Mouse (Mus musculus) liver, adult 2 months (tissue): ENCODE measurements around the gene Cox15. TPM values are rescaled to one million over a fixed set of nuclear protein-coding genes. Genes with fewer than 3 reads are reported as not detected.

Experiments used
- DNase-seq: peaks from one replicate; pipeline ENCODE4 v3.0.0-alpha.2; 2011; ENCODE audit warnings: low read depth, low spot score; ENCODE audit errors: extremely low read depth
- H3K27ac ChIP-seq: fragments of 200-500 bp; replicated peaks from 2 replicates; pipeline ENCODE4 v1.5.1; 2012; ENCODE audit warnings: low read depth, mild to moderate bottlenecking, control low read depth, inconsistent platforms, low read length; ENCODE audit not compliant: insufficient read depth
- H3K27me3 ChIP-seq: fragments of 200-500 bp; 2 replicates; pipeline ENCODE4 v1.6.1; 2012; ENCODE audit warnings: mild to moderate bottlenecking, moderate library complexity, low read length, inconsistent platforms; ENCODE audit not compliant: control insufficient read depth, insufficient read depth
- H3K36me3 ChIP-seq: fragments of 200-500 bp; 2 replicates; pipeline ENCODE4 v1.6.1; 2012; ENCODE audit warnings: low read length, inconsistent platforms; ENCODE audit not compliant: control insufficient read depth, insufficient read depth
- H3K4me1 ChIP-seq: fragments of 200-500 bp; 2 replicates; pipeline ENCODE4 v1.6.1; 2011; ENCODE audit warnings: low read length; ENCODE audit not compliant: control insufficient read depth, insufficient read depth
- H3K4me3 ChIP-seq: fragments of 200-500 bp; 2 replicates; pipeline ENCODE4 v1.5.1; 2011; ENCODE audit warnings: low read depth, mild to moderate bottlenecking, control low read depth, low read length, moderate library complexity; ENCODE audit not compliant: insufficient read depth
- H3K79me2 ChIP-seq: fragments of 200-500 bp; 2 replicates; pipeline ENCODE4 v1.6.1; 2012; ENCODE audit warnings: inconsistent platforms, mild to moderate bottlenecking, low read length, moderate library complexity; ENCODE audit not compliant: control insufficient read depth, insufficient read depth
- H3K9ac ChIP-seq: fragments of 200-500 bp; 2 replicates; pipeline ENCODE4 v1.6.1; 2012; ENCODE audit warnings: low read depth, mild to moderate bottlenecking, control low read depth, inconsistent platforms, low read length
- CTCF ChIP-seq: fragments of 200-500 bp; IDR thresholded peaks from 2 replicates; pipeline ENCODE4 v1.5.1; 2011; ENCODE audit warnings: low read depth, low read length, control low read depth
- POLR2A ChIP-seq: fragments of 200-500 bp; IDR thresholded peaks from 2 replicates; pipeline ENCODE4 v1.6.1; 2011; ENCODE audit warnings: low read length, control low read depth; ENCODE audit not compliant: insufficient read depth; ENCODE audit errors: extremely low read depth
- WGBS: fragments of 180-500 bp; shearing (Covaris S2); methylation state at CpG from one replicate; pipeline ENCODE4 v1.1.7; 2018; 5-methylcytosine and 5-hydroxymethylcytosine counted together
- polyA plus RNA-seq: library from polyadenylated mRNA; depleted of rRNA; stranded (reverse); fragments of >200 nt; gene quantifications from 2 replicates; pipeline ENCODE4 v1.2.3, GENCODE M21; 2012
- total RNA-seq: library from RNA; depleted of rRNA; stranded (reverse); fragments of >200 nt; gene quantifications from 2 replicates; pipeline ENCODE4 v1.2.3, GENCODE M21; 2014

Gene Cox15
- total and polyA plus RNA-seq, 2 experiments, result 9.2 to 10.6 TPM

GRCm38 (mm10) chr19:43769366-43769960 lies 16.7 kb upstream of the Cox15 start:
- Histone ChIP-seq H3K4me1 (peaks cover 24% of the 10 kb centered on the region), H3K27me3 (no peaks in the 10 kb centered on the region), H3K27ac (peak overlapping the region; percentile 34), H3K9ac (no peak overlapping the region), H3K79me2 (no peaks in the 10 kb centered on the region), H3K36me3 (peaks cover 3% of the 10 kb centered on the region), H3K4me3 (no peak overlapping the region)
- 25% methylated on average over 5 of the region's 5 CpGs for WGBS
- peak; percentile 78 for DNase-seq
- no peak for TF ChIP-seq POLR2A
- TF ChIP-seq CTCF, result no peak

- peaks cover 3% of the 10 kb centered on the region for H3K36me3 ChIP-seq
- no peaks in the 10 kb centered on the region for H3K79me2 ChIP-seq
- peaks cover 24% of the 10 kb centered on the region for H3K4me1 ChIP-seq
- no peak overlapping the region for H3K9ac ChIP-seq
- 22% methylated on average over 9 of the region's 9 CpGs for WGBS
- no peaks in the 10 kb centered on the region for H3K27me3 ChIP-seq
- no peak for TF ChIP-seq POLR2A
- no peak for TF ChIP-seq CTCF
- DNase-seq, result peak; percentile 98
- peak overlapping the region; percentile 61 for H3K27ac ChIP-seq
- no peak overlapping the region for H3K4me3 ChIP-seq
Observed at GRCm38 (mm10) chr19:43767549-43768322, 14.9 kb upstream of the Cox15 start.

- H3K9ac ChIP-seq, result no peak overlapping the region
- H3K27me3 ChIP-seq, result no peaks in the 10 kb centered on the region
- TF ChIP-seq POLR2A, result no peak
- no peak for TF ChIP-seq CTCF
- peak overlapping the region; percentile 44 for H3K4me3 ChIP-seq
- peaks cover 24% of the 10 kb centered on the region for H3K4me1 ChIP-seq
- H3K36me3 ChIP-seq, result peaks cover 3% of the 10 kb centered on the region
- WGBS, result 24% methylated on average over 5 of the region's 5 CpGs
- peak; percentile 91 for DNase-seq
- H3K79me2 ChIP-seq, result no peaks in the 10 kb centered on the region
- H3K27ac ChIP-seq, result peak overlapping the region; percentile 94
Observed at GRCm38 (mm10) chr19:43766451-43766850, 13.7 kb upstream of the Cox15 start.

- Histone ChIP-seq H3K9ac (no peak overlapping the region), H3K79me2 (no peaks in the 10 kb centered on the region), H3K36me3 (peaks cover 10% of the 10 kb centered on the region; the same call in 1 of the 2 replicates), H3K27me3 (no peaks in the 10 kb centered on the region), H3K4me3 (no peak overlapping the region), H3K4me1 (peaks cover 10% of the 10 kb centered on the region; the same call in 1 of the 2 replicates), H3K27ac (no peak overlapping the region)
- TF ChIP-seq POLR2A, result no peak
- TF ChIP-seq CTCF, result no peak
- WGBS, result 88% methylated on average over 2 of the region's 2 CpGs
- DNase-seq, result no peak
Observed at GRCm38 (mm10) chr19:43762410-43762809, 9.6 kb upstream of the Cox15 start.

- Histone ChIP-seq H3K79me2 (no peaks in the 10 kb centered on the region), H3K27ac (no peak overlapping the region), H3K4me3 (no peak overlapping the region), H3K36me3 (peaks cover 10% of the 10 kb centered on the region; the same call in 1 of the 2 replicates), H3K9ac (no peak overlapping the region), H3K27me3 (no peaks in the 10 kb centered on the region), H3K4me1 (peaks cover 9% of the 10 kb centered on the region; the same call in 1 of the 2 replicates)
- TF ChIP-seq POLR2A (no peak), CTCF (peak; percentile 24; the same call in 1 of the 2 replicates)
- peak; percentile 64 for DNase-seq
Observed at GRCm38 (mm10) chr19:43761543-43762256, 8.9 kb upstream of the Cox15 start.
